Mouse (Mus musculus) brown adipose tissue, adult 24 weeks (tissue): ENCODE results near the gene Cdk18. TPM values are rescaled to one million over a fixed set of nuclear protein-coding genes. Genes with fewer than 3 reads are reported as not detected.

Source experiments
- H3K27ac ChIP-seq: fragments of 200-500 bp; replicated peaks from 2 replicates; pipeline ENCODE4 v1.5.1; 2012; ENCODE audit warnings: low read depth, mild to moderate bottlenecking, low read length
- H3K4me1 ChIP-seq: fragments of 200-500 bp; 2 replicates; pipeline ENCODE4 v1.6.1; 2012; ENCODE audit warnings: low read length, mixed read lengths; ENCODE audit not compliant: control insufficient read depth, insufficient read depth, insufficient read length
- H3K4me3 ChIP-seq: fragments of 200-500 bp; 2 replicates; pipeline ENCODE4 v1.5.1; 2012; ENCODE audit warnings: low read depth, mild to moderate bottlenecking, low read length, moderate library complexity; ENCODE audit not compliant: insufficient read depth
- polyA plus RNA-seq: library from polyadenylated mRNA; stranded (reverse); fragments of >200 nt; gene quantifications from 2 replicates; pipeline ENCODE4 v1.2.4, GENCODE M21; 2012; ENCODE audit not compliant: missing spikeins, insufficient read depth, insufficient read length

Cdk18 gene
- polyA plus RNA-seq, 1 experiment = 1.7 TPM

DNA sequence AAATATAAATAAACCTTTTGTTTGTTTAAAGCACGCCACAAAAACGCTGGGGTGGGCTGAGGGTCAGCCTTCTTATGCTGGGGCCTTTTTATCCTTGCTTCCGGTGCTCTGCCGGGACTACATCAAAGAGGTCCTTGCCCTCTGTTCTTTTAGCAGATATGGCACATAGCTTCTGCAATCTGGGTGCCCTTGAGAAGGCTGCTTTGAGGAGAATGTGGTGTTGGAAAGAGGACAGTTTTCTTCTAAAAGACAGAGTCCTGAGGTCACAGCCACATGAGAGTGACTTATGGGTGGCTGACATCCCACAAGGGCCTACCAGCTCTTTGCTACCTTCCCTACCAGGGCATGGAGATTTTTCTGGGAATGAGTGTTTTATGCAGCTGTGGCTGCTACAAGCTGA, 1.1 kb upstream of the Cdk18 start:
- H3K27ac ChIP-seq = no peak overlapping the region
- peaks cover 3% of the 10 kb centered on the region; the same call in 1 of the 2 replicates for H3K4me1 ChIP-seq
- H3K4me3 ChIP-seq = no peak overlapping the region

DNA sequence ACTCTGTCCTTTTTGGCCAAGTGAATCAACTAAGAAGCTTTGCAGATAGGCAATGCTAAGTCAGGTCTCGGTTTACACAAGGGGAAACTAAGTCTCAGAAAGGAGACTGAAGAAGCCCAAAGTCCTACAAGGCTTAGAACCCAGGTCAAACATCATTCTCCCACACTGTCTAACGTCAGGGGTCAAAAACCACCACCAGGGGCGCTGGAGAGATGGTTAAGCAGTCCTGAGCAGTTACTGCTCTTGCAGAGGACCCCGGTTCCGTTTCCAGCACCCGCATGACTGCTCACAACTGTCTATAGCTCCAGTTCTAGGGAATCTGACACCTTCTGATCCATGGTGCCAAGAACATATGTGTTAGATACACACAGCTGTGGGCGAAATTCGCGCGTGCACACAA, 687 bp upstream of the Cdk18 start:
- H3K4me1 ChIP-seq = peaks cover 3% of the 10 kb centered on the region; the same call in 1 of the 2 replicates
- no peak overlapping the region for H3K4me3 ChIP-seq
- no peak overlapping the region for H3K27ac ChIP-seq

DNA sequence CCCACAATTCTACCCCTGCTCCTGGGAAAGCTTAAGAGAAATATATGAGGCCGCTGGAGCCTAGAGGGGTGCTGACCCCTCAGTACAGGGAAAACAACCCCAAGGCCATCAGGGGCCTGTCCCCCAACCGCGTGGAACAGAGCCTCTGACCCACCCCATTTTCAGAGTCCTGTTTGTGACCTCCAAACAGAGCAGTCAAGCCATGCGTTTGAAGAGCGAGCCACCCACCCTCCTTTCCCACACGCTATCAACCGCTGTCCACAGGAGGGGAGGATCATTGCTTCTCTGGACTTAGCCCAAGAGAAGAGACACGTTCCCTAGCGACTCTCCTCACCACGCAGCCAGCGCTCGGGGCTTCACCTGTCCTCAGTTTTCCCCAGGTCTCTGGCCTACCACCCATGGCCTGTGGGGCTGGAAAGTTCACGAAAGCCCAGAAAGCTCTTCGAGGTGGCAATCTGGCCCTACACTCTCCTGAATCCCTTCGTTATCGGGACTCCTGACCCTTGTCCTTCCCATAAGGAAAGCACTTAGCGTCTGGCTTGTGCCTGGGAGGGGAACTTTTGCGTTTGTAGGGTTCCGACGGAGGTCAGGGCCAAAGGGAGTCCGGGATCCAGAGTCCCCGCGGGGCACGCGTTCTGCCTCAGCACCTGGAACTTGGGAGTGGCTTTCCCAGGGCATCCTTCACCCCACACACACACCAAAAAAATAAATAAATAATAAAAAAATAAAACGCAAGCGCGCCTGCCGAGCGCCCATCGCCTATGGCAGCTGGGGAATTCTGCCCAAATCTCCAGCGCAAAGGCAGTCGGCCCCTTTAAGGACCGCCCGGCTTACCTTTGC, 688 bp downstream of the Cdk18 start:
- Histone ChIP-seq H3K4me1 (peaks cover 3% of the 10 kb centered on the region; the same call in 1 of the 2 replicates), H3K4me3 (peak overlapping the region; percentile 62), H3K27ac (peak overlapping the region; percentile 44; the same call in 1 of the 2 replicates)

DNA sequence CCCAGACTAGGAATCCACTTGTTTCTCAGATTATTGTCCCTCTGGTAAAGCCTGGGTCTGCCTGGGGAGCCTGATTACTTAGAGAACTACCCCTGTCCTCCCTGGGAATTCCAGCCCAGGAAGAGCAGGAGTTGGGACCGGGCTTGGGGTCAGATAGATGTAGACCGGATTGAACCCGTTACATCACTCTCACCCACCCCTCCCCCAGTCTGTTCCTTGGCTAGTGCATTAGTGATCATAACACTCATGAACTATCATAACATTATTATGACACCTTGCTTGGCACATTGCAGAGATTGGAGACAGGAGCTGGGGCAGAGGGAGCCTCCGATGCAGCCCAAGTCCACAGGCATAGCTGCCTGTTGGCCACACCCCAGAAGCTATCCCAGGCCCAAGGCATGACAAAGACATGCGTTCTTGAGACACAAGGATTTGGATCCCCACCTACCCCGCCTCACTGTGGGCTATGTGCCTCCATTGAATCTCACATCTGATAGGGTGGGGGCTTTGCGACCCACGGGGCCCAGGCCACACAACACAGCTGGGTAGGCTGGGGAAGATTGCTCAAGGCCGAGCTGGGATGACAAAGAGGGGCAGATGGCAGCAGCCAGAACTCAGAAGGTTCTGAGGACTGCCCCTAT, 1.4 kb downstream of the Cdk18 start:
- Histone ChIP-seq H3K4me3 (peak overlapping the region; percentile 62), H3K27ac (peak overlapping the region; percentile 64), H3K4me1 (peaks cover under 1% of the 10 kb centered on the region; the same call in 1 of the 2 replicates)

- no peak overlapping the region for H3K4me3 ChIP-seq
- H3K4me1 ChIP-seq = no peaks in the 10 kb centered on the region
- H3K27ac ChIP-seq = no peak overlapping the region
Measured at GRCm38 (mm10) chr1:132136847-132137246, 2.6 kb downstream of the Cdk18 start.

- Histone ChIP-seq H3K4me1 (no peaks in the 10 kb centered on the region), H3K4me3 (no peak overlapping the region), H3K27ac (no peak overlapping the region)
Measured at GRCm38 (mm10) chr1:132135631-132136030, 3.9 kb downstream of the Cdk18 start.

DNA sequence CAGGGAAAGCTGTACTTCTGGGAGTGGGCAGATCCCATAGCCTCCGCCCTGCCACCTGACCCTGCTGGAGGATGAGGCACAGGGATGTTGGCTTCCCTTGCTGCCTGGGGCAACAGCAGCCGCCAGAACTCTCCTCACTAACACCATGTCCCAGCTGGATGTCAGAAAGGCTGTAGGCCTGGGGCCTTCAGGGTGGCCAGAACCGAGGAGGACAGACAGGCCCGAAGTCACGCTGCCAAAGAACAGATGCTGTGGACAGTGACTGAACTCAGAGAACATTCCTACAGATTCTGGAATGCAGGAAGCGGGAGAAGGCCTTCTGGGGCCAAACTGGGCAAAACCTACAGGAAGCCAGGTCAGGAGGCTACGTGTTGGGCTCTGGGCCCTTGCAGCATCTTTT, 11.2 kb downstream of the Cdk18 start:
- Histone ChIP-seq H3K4me3 (no peak overlapping the region), H3K4me1 (no peaks in the 10 kb centered on the region), H3K27ac (peak overlapping the region; percentile 46)

- Histone ChIP-seq H3K4me3 (no peak overlapping the region), H3K4me1 (no peaks in the 10 kb centered on the region), H3K27ac (no peak overlapping the region; the same call in 1 of the 2 replicates)
Measured at GRCm38 (mm10) chr1:132125803-132126405, 13.6 kb downstream of the Cdk18 start.

GRCm38 (mm10) chr1:132125249-132125648, 14.2 kb downstream of the Cdk18 start:
- Histone ChIP-seq H3K4me3 (no peak overlapping the region), H3K4me1 (no peaks in the 10 kb centered on the region), H3K27ac (no peak overlapping the region)

- no peak overlapping the region for H3K27ac ChIP-seq
- no peaks in the 10 kb centered on the region for H3K4me1 ChIP-seq
- no peak overlapping the region for H3K4me3 ChIP-seq
Measured at GRCm38 (mm10) chr1:132123420-132124014, 16.0 kb downstream of the Cdk18 start.

GRCm38 (mm10) chr1:132121895-132122294, 17.6 kb downstream of the Cdk18 start:
- no peak overlapping the region for H3K27ac ChIP-seq
- no peaks in the 10 kb centered on the region for H3K4me1 ChIP-seq
- H3K4me3 ChIP-seq = no peak overlapping the region

DNA sequence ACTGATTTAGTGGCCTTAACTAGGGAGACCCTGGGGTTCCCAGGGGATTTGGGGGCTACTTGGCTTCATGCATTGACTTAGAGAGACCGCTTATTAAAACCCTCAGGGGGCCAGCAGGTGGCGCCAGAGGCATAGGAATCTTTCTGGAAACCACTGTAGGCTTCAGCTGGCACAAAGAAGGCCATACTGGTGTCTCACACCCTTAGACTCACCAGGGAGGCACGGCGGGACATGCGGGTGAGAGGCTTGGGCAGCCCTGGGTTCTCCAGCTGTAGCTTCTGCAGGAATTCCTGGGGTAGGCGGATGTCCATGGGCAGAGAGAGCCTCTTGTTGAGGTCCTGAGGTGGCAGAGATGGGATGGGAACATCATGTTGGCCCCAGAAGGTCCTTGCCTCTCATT, 18.2 kb downstream of the Cdk18 start:
- H3K4me1 ChIP-seq = no peaks in the 10 kb centered on the region
- H3K4me3 ChIP-seq = no peak overlapping the region
- H3K27ac ChIP-seq = no peak overlapping the region

DNA sequence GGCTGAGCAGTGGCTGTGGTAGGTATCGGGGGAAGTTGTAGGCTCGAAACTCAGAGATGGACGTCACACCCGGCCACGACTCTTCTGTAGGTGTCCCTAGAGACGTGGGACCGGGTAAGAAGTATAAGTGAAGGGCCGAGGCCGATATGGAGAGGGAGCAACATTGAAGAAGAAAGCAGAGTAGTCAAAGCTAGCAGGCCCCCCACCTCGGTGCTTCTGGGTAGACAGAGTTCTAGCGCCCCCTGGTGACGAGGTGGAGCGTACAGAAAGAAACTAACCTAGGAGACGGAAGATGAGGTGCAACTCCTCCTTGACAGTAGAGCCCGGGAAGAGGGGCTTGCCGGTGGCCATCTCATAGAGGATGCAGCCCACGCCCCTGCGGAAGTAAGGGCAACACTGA, 22.9 kb downstream of the Cdk18 start:
- H3K4me1 ChIP-seq = no peaks in the 10 kb centered on the region
- H3K4me3 ChIP-seq = no peak overlapping the region
- no peak overlapping the region for H3K27ac ChIP-seq

GRCm38 (mm10) chr1:132113098-132113497, 26.4 kb downstream of the Cdk18 start:
- H3K4me3 ChIP-seq = no peak overlapping the region
- no peak overlapping the region for H3K27ac ChIP-seq
- H3K4me1 ChIP-seq = no peaks in the 10 kb centered on the region

- Histone ChIP-seq H3K4me3 (no peak overlapping the region), H3K4me1 (no peaks in the 10 kb centered on the region)
Measured at GRCm38 (mm10) chr1:132112426-132112825, 27.1 kb downstream of the Cdk18 start.

More at GRCm38 (mm10) chr1:132112426-132112825, 27.1 kb downstream of the Cdk18 start:
- no peak overlapping the region for H3K27ac ChIP-seq
